Mouse (Mus musculus) bone marrow, adult 2 months (tissue): ENCODE results near the gene Col17a1.

Source experiments
- CTCF ChIP-seq: fragments of 200-500 bp; IDR thresholded peaks from 2 replicates; pipeline ENCODE4 v1.5.1; 2011; ENCODE audit warnings: low read length, control low read depth; ENCODE audit not compliant: control insufficient read depth, insufficient read depth
- POLR2A ChIP-seq: fragments of 200-500 bp; IDR thresholded peaks from 2 replicates; pipeline ENCODE4 v1.6.1; 2011; ENCODE audit warnings: low read depth, mild to moderate bottlenecking, control low read depth, low read length, borderline replicate concordance; ENCODE audit not compliant: control insufficient read depth

DNA sequence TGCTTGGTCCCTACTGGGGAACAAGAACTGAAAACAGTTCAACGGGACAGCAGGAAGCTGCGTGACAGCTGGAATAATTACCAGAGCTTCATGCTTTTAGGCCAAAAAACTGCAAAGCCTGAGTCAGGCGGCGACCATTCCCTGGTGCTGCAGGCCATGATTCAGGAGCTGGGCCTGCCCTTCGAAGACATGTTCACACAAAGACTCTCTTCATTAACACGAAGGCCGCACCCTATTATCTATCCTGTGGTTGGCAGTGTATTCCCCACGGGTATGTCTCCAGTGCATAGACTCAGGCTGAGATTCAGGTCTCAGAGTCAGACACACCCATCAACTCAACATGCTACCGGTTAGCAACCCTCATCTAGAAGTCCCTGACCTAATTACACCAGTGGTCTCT, 6.4 kb upstream of the Col17a1 start:
- TF ChIP-seq CTCF (no peak), POLR2A (no peak)
